Mouse (Mus musculus): Measurements from ENCODE around the gene Brsk2.

Brsk2 gene

DNA sequence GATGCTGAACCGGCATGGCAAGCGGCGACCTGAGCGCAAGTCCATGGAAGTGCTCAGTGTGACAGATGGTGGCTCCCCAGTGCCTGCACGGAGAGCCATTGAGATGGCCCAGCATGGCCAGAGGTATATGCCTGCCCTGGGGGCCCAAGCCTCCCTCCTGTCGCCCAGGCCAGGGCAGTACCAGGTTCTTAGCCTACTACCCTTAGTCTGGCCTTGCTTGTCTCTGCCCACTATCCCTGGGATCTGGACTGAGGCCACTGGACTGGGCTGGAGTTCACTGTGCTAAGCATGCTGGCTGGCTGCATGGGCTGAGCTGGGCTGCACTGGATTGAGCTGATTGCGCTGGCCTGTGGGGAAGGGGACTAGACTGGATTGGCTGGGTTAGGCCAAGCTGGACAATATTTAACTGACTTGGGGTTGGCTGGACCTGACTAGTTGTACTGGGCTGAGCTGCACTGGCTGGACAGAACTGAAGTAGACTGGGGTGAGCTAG is 38.8 kb downstream of the Brsk2 start:
- H3K27me3 ChIP-seq (ENCODE audit: insufficient read depth, low read length): no peaks in the 10 kb centered on the region
- no peaks in the 10 kb centered on the region for H3K9me3 ChIP-seq (ENCODE audit: low read length)
- peaks cover 8% of the 10 kb centered on the region; the same call in 1 of the 2 replicates for H3K4me1 ChIP-seq (replicated peaks; ENCODE audit: low read depth, low read length)
- H3K4me3 ChIP-seq (replicated peaks; ENCODE audit: low read length): no peak overlapping the region
- H3K36me3 ChIP-seq (ENCODE audit: insufficient read depth, low read length): no peaks in the 10 kb centered on the region
- TF ChIP-seq NANOG (IDR thresholded peaks at IDR 0.05; ENCODE audit: borderline replicate concordance, low read length) (no peak), POU5F1 (IDR thresholded peaks at IDR 0.05; ENCODE audit: borderline replicate concordance, low read length) (no peak), CTCF (conservative IDR thresholded peaks at IDR 0.05; ENCODE audit: low read length) (no peak)

DNA sequence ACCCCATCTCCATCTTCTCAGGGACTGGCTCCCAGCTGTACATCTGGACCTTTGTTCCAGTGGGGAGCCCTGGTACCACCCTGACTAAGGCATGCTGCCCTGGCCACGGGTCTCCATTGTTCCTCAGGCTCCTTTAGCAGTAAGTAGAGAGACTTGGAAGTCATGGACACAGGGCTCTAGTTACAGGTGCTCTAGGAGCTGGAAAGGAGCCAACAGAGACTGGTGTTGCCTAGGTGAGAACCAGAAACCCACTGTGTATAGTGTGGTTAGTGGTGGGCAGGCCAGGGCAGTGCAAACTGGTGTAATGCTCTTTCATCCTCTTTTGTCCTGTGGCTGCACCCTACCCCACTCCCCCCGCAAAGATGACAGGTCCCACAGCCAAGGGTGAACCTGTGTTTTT is 41.6 kb downstream of the Brsk2 start:
- no peak for TF ChIP-seq POU5F1 (IDR thresholded peaks at IDR 0.05; ENCODE audit: borderline replicate concordance, low read length)
- no peak for TF ChIP-seq NANOG (IDR thresholded peaks at IDR 0.05; ENCODE audit: borderline replicate concordance, low read length)
- no peak for TF ChIP-seq CTCF (conservative IDR thresholded peaks at IDR 0.05; ENCODE audit: low read length)
- H3K27me3 ChIP-seq (ENCODE audit: insufficient read depth, low read length): no peaks in the 10 kb centered on the region
- H3K4me3 ChIP-seq (replicated peaks; ENCODE audit: low read length): no peak overlapping the region
- peaks cover 8% of the 10 kb centered on the region; the same call in 1 of the 2 replicates for H3K4me1 ChIP-seq (replicated peaks; ENCODE audit: low read depth, low read length)
- no peaks in the 10 kb centered on the region for H3K9me3 ChIP-seq (ENCODE audit: low read length)
- no peaks in the 10 kb centered on the region for H3K36me3 ChIP-seq (ENCODE audit: insufficient read depth, low read length)

- Histone ChIP-seq H3K9me3 (ENCODE audit: low read length) (no peaks in the 10 kb centered on the region), H3K27me3 (ENCODE audit: insufficient read depth, low read length) (no peaks in the 10 kb centered on the region), H3K4me1 (replicated peaks; ENCODE audit: low read depth, low read length) (peaks cover 8% of the 10 kb centered on the region; the same call in 1 of the 2 replicates), H3K4me3 (replicated peaks; ENCODE audit: low read length) (no peak overlapping the region), H3K36me3 (ENCODE audit: insufficient read depth, low read length) (no peaks in the 10 kb centered on the region)
- TF ChIP-seq POU5F1 (IDR thresholded peaks at IDR 0.05; ENCODE audit: borderline replicate concordance, low read length) (no peak), CTCF (conservative IDR thresholded peaks at IDR 0.05; ENCODE audit: low read length) (no peak), NANOG (IDR thresholded peaks at IDR 0.05; ENCODE audit: borderline replicate concordance, low read length) (no peak)
These were observed 44.6 kb downstream of the Brsk2 start for GRCm38 (mm10) chr7:141994121-141994520.

- Histone ChIP-seq H3K9me3 (ENCODE audit: low read length) (no peaks in the 10 kb centered on the region), H3K4me3 (replicated peaks; ENCODE audit: low read length) (no peak overlapping the region), H3K36me3 (ENCODE audit: insufficient read depth, low read length) (no peaks in the 10 kb centered on the region), H3K27me3 (ENCODE audit: insufficient read depth, low read length) (no peaks in the 10 kb centered on the region), H3K4me1 (replicated peaks; ENCODE audit: low read depth, low read length) (peaks cover 7% of the 10 kb centered on the region; the same call in 1 of the 2 replicates)
- TF ChIP-seq POU5F1 (IDR thresholded peaks at IDR 0.05; ENCODE audit: borderline replicate concordance, low read length): no peak
- no peak for TF ChIP-seq CTCF (conservative IDR thresholded peaks at IDR 0.05; ENCODE audit: low read length)
- TF ChIP-seq NANOG (IDR thresholded peaks at IDR 0.05; ENCODE audit: borderline replicate concordance, low read length): no peak
These were observed 51.1 kb downstream of the Brsk2 start for GRCm38 (mm10) chr7:142000661-142001060.

DNA sequence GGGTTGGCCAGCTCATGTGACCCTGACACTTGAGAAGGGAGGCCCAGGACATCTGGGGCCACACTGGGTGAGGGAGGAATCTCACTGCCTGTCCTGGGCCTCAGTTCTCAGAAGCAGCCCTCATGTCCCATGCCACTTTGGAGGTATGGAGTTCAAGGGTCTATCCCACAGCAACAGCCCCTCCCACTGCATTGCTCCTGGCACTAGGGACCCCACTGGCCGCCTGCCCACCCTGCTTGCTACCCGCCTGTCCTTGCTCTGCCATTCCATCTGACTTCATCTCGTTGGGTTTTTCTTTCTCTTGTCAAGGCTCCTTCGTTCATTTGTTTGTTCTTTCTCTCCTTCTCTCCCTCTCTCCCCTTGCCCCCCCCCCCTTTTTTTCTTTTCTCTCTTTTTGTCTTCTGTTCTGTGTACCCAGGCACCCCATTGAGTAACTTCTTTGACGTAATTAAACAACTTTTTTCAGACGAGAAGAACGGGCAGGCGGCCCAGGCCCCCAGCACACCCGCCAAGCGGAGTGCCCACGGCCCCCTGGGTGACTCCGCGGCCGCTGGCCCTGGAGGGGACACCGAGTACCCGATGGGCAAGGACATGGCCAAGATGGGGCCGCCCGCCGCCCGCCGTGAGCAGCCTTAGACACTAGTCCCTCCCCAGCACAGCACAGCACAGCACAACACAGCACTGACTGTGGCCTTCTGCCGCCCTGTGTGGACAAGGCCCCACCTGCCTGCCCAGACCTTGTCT is 52.2 kb downstream of the Brsk2 start:
- Histone ChIP-seq H3K9me3 (ENCODE audit: low read length) (no peaks in the 10 kb centered on the region), H3K27me3 (ENCODE audit: insufficient read depth, low read length) (no peaks in the 10 kb centered on the region)
- no peak for TF ChIP-seq CTCF (conservative IDR thresholded peaks at IDR 0.05; ENCODE audit: low read length)
- TF ChIP-seq POU5F1 (IDR thresholded peaks at IDR 0.05; ENCODE audit: borderline replicate concordance, low read length): no peak
- TF ChIP-seq NANOG (IDR thresholded peaks at IDR 0.05; ENCODE audit: borderline replicate concordance, low read length): no peak

DNA sequence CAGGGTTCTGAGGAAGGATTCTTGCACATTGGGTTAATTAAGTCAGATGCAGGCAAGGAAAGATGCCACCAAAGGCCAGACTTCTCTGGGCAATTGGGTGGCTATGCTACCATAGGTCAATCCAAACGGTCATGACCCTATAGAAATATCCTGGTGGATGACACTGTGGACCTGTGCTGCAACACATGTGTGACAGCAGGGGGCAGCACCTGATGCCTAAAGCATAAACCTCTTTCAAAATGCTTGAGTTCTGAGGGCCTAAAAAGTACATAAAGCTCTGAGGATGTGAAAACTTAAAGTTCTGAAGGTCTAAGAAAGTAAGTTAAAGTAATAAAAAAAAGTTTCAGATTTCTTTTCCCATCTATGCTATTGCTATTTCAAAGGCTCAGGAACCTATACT is 67.0 kb downstream of the Brsk2 start:
- Histone ChIP-seq H3K4me3 (replicated peaks; ENCODE audit: low read length) (no peak overlapping the region), H3K27me3 (ENCODE audit: insufficient read depth, low read length) (no peaks in the 10 kb centered on the region), H3K4me1 (replicated peaks; ENCODE audit: low read depth, low read length) (peaks cover 3% of the 10 kb centered on the region; the same call in 1 of the 2 replicates), H3K36me3 (ENCODE audit: insufficient read depth, low read length) (peaks cover 45% of the 10 kb centered on the region), H3K9me3 (ENCODE audit: low read length) (no peaks in the 10 kb centered on the region)
- TF ChIP-seq NANOG (IDR thresholded peaks at IDR 0.05; ENCODE audit: borderline replicate concordance, low read length): no peak
- TF ChIP-seq CTCF (conservative IDR thresholded peaks at IDR 0.05; ENCODE audit: low read length): peak; percentile 70
- no peak for TF ChIP-seq POU5F1 (IDR thresholded peaks at IDR 0.05; ENCODE audit: borderline replicate concordance, low read length)

More for the DNA sequence above, 52.2 kb downstream of the Brsk2 start:
- peaks cover 7% of the 10 kb centered on the region; the same call in 1 of the 2 replicates for H3K4me1 ChIP-seq (replicated peaks; ENCODE audit: low read depth, low read length)
- no peaks in the 10 kb centered on the region for H3K36me3 ChIP-seq (ENCODE audit: insufficient read depth, low read length)
- H3K4me3 ChIP-seq (replicated peaks; ENCODE audit: low read length): peak overlapping the region; percentile 68

GRCm38 (mm10) chr7:142019699-142020098 is 70.1 kb downstream of the Brsk2 start:
- peaks cover 18% of the 10 kb centered on the region for H3K36me3 ChIP-seq (ENCODE audit: insufficient read depth, low read length)
- TF ChIP-seq NANOG (IDR thresholded peaks at IDR 0.05; ENCODE audit: borderline replicate concordance, low read length) (no peak), CTCF (conservative IDR thresholded peaks at IDR 0.05; ENCODE audit: low read length) (no peak), POU5F1 (IDR thresholded peaks at IDR 0.05; ENCODE audit: borderline replicate concordance, low read length) (no peak)
- H3K4me3 ChIP-seq (replicated peaks; ENCODE audit: low read length): no peak overlapping the region
- no peaks in the 10 kb centered on the region for H3K9me3 ChIP-seq (ENCODE audit: low read length)
- peaks cover 3% of the 10 kb centered on the region; the same call in 1 of the 2 replicates for H3K4me1 ChIP-seq (replicated peaks; ENCODE audit: low read depth, low read length)
- no peaks in the 10 kb centered on the region for H3K27me3 ChIP-seq (ENCODE audit: insufficient read depth, low read length)

DNA sequence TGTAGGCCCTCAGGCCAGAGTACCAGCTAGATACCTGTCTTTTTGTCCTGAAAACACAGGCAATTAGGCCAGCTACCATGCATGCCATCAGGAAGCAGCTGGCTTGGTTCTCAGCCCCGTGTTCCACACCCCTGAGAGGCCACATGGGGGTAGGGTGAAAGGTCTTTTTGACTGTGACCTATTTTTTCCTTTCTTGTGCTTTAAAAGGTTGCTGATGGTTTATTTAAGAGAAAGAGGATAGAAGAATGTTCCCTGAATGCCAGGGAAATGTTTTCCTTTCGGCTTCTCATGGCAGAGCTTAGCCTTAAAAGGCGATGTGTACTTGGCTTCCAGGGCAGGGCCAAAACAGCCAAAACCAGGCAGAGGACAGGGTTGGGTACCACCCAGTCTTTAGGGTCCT is 71.3 kb downstream of the Brsk2 start:
- TF ChIP-seq CTCF (conservative IDR thresholded peaks at IDR 0.05; ENCODE audit: low read length) (no peak), NANOG (IDR thresholded peaks at IDR 0.05; ENCODE audit: borderline replicate concordance, low read length) (no peak), POU5F1 (IDR thresholded peaks at IDR 0.05; ENCODE audit: borderline replicate concordance, low read length) (no peak)
- Histone ChIP-seq H3K4me1 (replicated peaks; ENCODE audit: low read depth, low read length) (peaks cover 9% of the 10 kb centered on the region), H3K36me3 (ENCODE audit: insufficient read depth, low read length) (peaks cover 6% of the 10 kb centered on the region), H3K27me3 (ENCODE audit: insufficient read depth, low read length) (no peaks in the 10 kb centered on the region), H3K4me3 (replicated peaks; ENCODE audit: low read length) (no peak overlapping the region), H3K9me3 (ENCODE audit: low read length) (no peaks in the 10 kb centered on the region)

Measured in E14TG2a.4 (cell line).